Mouse (Mus musculus) stomach, embryonic 14.5 days (tissue): ENCODE data around the gene Rnd2. TPM values are rescaled to one million over a fixed set of nuclear protein-coding genes. Genes with fewer than 3 reads are reported as not detected.

ENCODE experiments used
- ATAC-seq: fragments of 200-750 bp; cut with Nextera tagmentation; 2 replicates; pipeline ENCODE4 v1.8.0; 2017; ENCODE audit warnings: low read depth, moderate TSS enrichment; ENCODE audit not compliant: insufficient number of reproducible peaks, insufficient read depth, low FRiP score
- H3K27ac ChIP-seq: fragments of 300-500 bp; sonication (generic); 2 replicates; pipeline ENCODE4 v1.5.1; 2014; ENCODE audit warnings: mild to moderate bottlenecking, low read length, moderate library complexity, mixed read lengths
- H3K27me3 ChIP-seq: fragments of 300-500 bp; sonication (generic); 2 replicates; pipeline ENCODE4 v1.6.1; 2014; ENCODE audit warnings: low read length, control low read depth, mixed read lengths; ENCODE audit not compliant: control insufficient read depth, insufficient read depth
- H3K36me3 ChIP-seq: fragments of 300-500 bp; sonication (generic); 2 replicates; pipeline ENCODE4 v1.6.1; 2014; ENCODE audit warnings: mild to moderate bottlenecking, control low read depth, low read length, moderate library complexity, mixed read lengths; ENCODE audit not compliant: control insufficient read depth, insufficient read depth
- H3K4me1 ChIP-seq: fragments of 300-500 bp; sonication (generic); 2 replicates; pipeline ENCODE4 v1.6.1; 2014; ENCODE audit warnings: low read length, control low read depth, mixed read lengths; ENCODE audit not compliant: control insufficient read depth, insufficient read depth
- H3K4me2 ChIP-seq: fragments of 300-500 bp; sonication (generic); replicated peaks from 2 replicates; pipeline ENCODE4 v1.6.1; 2014; ENCODE audit warnings: low read depth, low read length, control low read depth
- H3K4me3 ChIP-seq: fragments of 300-500 bp; sonication (generic); 2 replicates; pipeline ENCODE4 v1.5.1; 2014; ENCODE audit warnings: low read depth, low read length, control low read depth
- H3K9ac ChIP-seq: fragments of 300-500 bp; sonication (generic); replicated peaks from 2 replicates; pipeline ENCODE4 v1.6.1; 2014; ENCODE audit warnings: low read depth, mild to moderate bottlenecking, control low read depth, low read length, moderate library complexity, mixed read lengths
- H3K9me3 ChIP-seq: fragments of 300-500 bp; sonication (generic); 2 replicates; pipeline ENCODE4 v1.6.1; 2016; ENCODE audit warnings: low read depth, low read length, control low read depth; ENCODE audit not compliant: control insufficient read depth
- WGBS: fragments of 180-500 bp; shearing (Covaris S2); extraction: QIAGEN DNeasy Blood & Tissue Kit; methylation state at CpG from one replicate; pipeline ENCODE4 v1.1.7; 2014; 5-methylcytosine and 5-hydroxymethylcytosine counted together
- microRNA-seq: library from miRNA; unstranded; fragments of <30 nt; microRNA quantifications from one replicate; pipeline ENCODE4, GENCODE M21; 2016
- polyA plus RNA-seq: library from polyadenylated mRNA; unstranded; fragments of >200 nt; fragmentation: Nextera tagmentation; extraction: Ambion mirVana; gene quantifications from 2 replicates; pipeline ENCODE4 v1.2.1, GENCODE M21; 2014

The Rnd2 gene
- polyA plus RNA-seq, 1 experiment from 2014 or later: 11.6 TPM

- H3K27me3 ChIP-seq: no peaks in the 10 kb centered on the region
- ATAC-seq: no peak
- no peaks in the 10 kb centered on the region for H3K9me3 ChIP-seq
- H3K4me2 ChIP-seq: no peak overlapping the region
- no peak overlapping the region for H3K9ac ChIP-seq
- H3K4me3 ChIP-seq: no peak overlapping the region
- H3K27ac ChIP-seq: no peak overlapping the region
- H3K36me3 ChIP-seq: peaks cover 17% of the 10 kb centered on the region
- no peaks in the 10 kb centered on the region for H3K4me1 ChIP-seq
- 91% methylated on average over 5 of the region's 5 CpGs for WGBS
Measured at GRCm38 (mm10) chr11:101506269-101506780, 41.5 kb downstream of the Rnd2 start.

- Histone ChIP-seq H3K4me1 (no peaks in the 10 kb centered on the region), H3K9ac (no peak overlapping the region), H3K27ac (no peak overlapping the region), H3K4me2 (no peak overlapping the region), H3K27me3 (no peaks in the 10 kb centered on the region), H3K4me3 (no peak overlapping the region), H3K36me3 (peaks cover 22% of the 10 kb centered on the region), H3K9me3 (no peaks in the 10 kb centered on the region)
- 92% methylated on average over 7 of the region's 7 CpGs for WGBS
- no peak for ATAC-seq
Measured at GRCm38 (mm10) chr11:101507090-101507489, 42.3 kb downstream of the Rnd2 start.

- Histone ChIP-seq H3K9me3 (no peaks in the 10 kb centered on the region), H3K4me2 (no peak overlapping the region), H3K27me3 (no peaks in the 10 kb centered on the region), H3K27ac (no peak overlapping the region), H3K9ac (no peak overlapping the region), H3K4me1 (no peaks in the 10 kb centered on the region), H3K36me3 (peaks cover 17% of the 10 kb centered on the region), H3K4me3 (no peak overlapping the region)
- 83% methylated on average over 5 of the region's 5 CpGs for WGBS
- no peak for ATAC-seq
Measured at GRCm38 (mm10) chr11:101518937-101519336, 54.1 kb downstream of the Rnd2 start.

- no peak overlapping the region for H3K4me2 ChIP-seq
- H3K4me3 ChIP-seq: no peak overlapping the region
- H3K4me1 ChIP-seq: no peaks in the 10 kb centered on the region
- H3K27ac ChIP-seq: no peak overlapping the region
- ATAC-seq: no peak
- no peak overlapping the region for H3K9ac ChIP-seq
- 82% methylated on average over 6 of the region's 6 CpGs for WGBS
- H3K9me3 ChIP-seq: no peaks in the 10 kb centered on the region
- no peaks in the 10 kb centered on the region for H3K27me3 ChIP-seq
- peaks cover 16% of the 10 kb centered on the region for H3K36me3 ChIP-seq
Measured at GRCm38 (mm10) chr11:101519364-101519763, 54.6 kb downstream of the Rnd2 start.

Small RNA genes lying within 50 kb of the gene (microRNA-seq; reads per million reads assigned to microRNA genes)
- 1.6 reads per million for gene Mir6929

Other genes starting within 250 kb of the Rnd2 start
- gene Ezh1, start 238.5 kb upstream of the Rnd2 start, polyA plus RNA-seq: 17.7 and 19.1 TPM in 2 replicates
- 123 and 128 TPM in 2 replicates for gene Ramp2, start 219.0 kb upstream of the Rnd2 start, polyA plus RNA-seq
- gene Vps25, start 211.3 kb upstream of the Rnd2 start, polyA plus RNA-seq: 153 and 154 TPM in 2 replicates
- 21.9 and 26.8 TPM in 2 replicates for gene Wnk4, start 204.4 kb upstream of the Rnd2 start, polyA plus RNA-seq
- gene Cntd1, start 186.0 kb upstream of the Rnd2 start, polyA plus RNA-seq: 0.87 and 1.6 TPM in 2 replicates
- 207 and 215 TPM in 2 replicates for gene Coa3, start 185.9 kb upstream of the Rnd2 start, polyA plus RNA-seq
- 140 and 144 TPM in 2 replicates for gene Becn1, start 162.7 kb upstream of the Rnd2 start, polyA plus RNA-seq
- gene Psme3, start 148.8 kb upstream of the Rnd2 start, polyA plus RNA-seq: 84.6 and 96.2 TPM in 2 replicates
- gene Aoc2, start 139.9 kb upstream of the Rnd2 start, polyA plus RNA-seq: 1.3 and 1.8 TPM in 2 replicates
- 3.2 TPM in 2 replicates for gene Aoc3, start 134.4 kb upstream of the Rnd2 start, polyA plus RNA-seq
- not detected in 2 replicates for gene G6pc, start 97.4 kb upstream of the Rnd2 start, polyA plus RNA-seq
- gene Aarsd1, start 47.4 kb upstream of the Rnd2 start, polyA plus RNA-seq: 69.6 and 74.0 TPM in 2 replicates
- gene Gm27029, start 40.2 kb upstream of the Rnd2 start, polyA plus RNA-seq: 8.5 and 9.8 TPM in 2 replicates
- gene Rundc1, start 39.9 kb upstream of the Rnd2 start, polyA plus RNA-seq: 12.0 and 13.5 TPM in 2 replicates
- gene Ptges3l, start 39.7 kb upstream of the Rnd2 start, polyA plus RNA-seq: 18.0 and 24.1 TPM in 2 replicates
- 373 and 398 TPM in 2 replicates for gene Rpl27, start 22.7 kb upstream of the Rnd2 start, polyA plus RNA-seq
- 22.4 and 23.0 TPM in 2 replicates for gene Ifi35, start 16.6 kb upstream of the Rnd2 start, polyA plus RNA-seq
- 47.6 and 52.7 TPM in 2 replicates for gene Vat1, start 1.2 kb downstream of the Rnd2 start, polyA plus RNA-seq
- gene Brca1, start 87.0 kb downstream of the Rnd2 start, polyA plus RNA-seq: 14.7 and 18.2 TPM in 2 replicates
- gene Nbr1, start 87.2 kb downstream of the Rnd2 start, polyA plus RNA-seq: 59.8 and 62.0 TPM in 2 replicates
- gene Tmem106a, start 117.2 kb downstream of the Rnd2 start, polyA plus RNA-seq: 5.9 and 6.7 TPM in 2 replicates
- not detected in 2 replicates for gene Gm11634, start 134.3 kb downstream of the Rnd2 start, polyA plus RNA-seq
- 38.3 and 47.5 TPM in 2 replicates for gene Rdm1, start 162.2 kb downstream of the Rnd2 start, polyA plus RNA-seq
- 6.4 and 8.1 TPM in 2 replicates for gene Arl4d, start 200.5 kb downstream of the Rnd2 start, polyA plus RNA-seq